Mouse (Mus musculus) c-Kit-negative CD71-positive TER-119-positive erythroid progenitor cells, embryonic 14.5 days (primary cell): ENCODE data around the gene Bmpr1b.

Source experiments
- DNase-seq: peaks from one replicate; pipeline ENCODE4 v3.0.0-alpha.2; 2013; ENCODE audit warnings: low read depth, low spot score

Bmpr1b gene

GRCm38 (mm10) chr3:142114190-142114589, 55.0 kb downstream of the Bmpr1b start:
- DNase-seq: no peak

GRCm38 (mm10) chr3:142113208-142113607, 56.0 kb downstream of the Bmpr1b start:
- DNase-seq: no peak

- no peak for DNase-seq
Measured at GRCm38 (mm10) chr3:142106227-142106626, 63.0 kb downstream of the Bmpr1b start.

- DNase-seq: no peak
Measured at GRCm38 (mm10) chr3:142104027-142104805, 65.0 kb downstream of the Bmpr1b start.

- no peak for DNase-seq
Measured at GRCm38 (mm10) chr3:142103622-142104021, 65.6 kb downstream of the Bmpr1b start.

GRCm38 (mm10) chr3:142099151-142099550, 70.1 kb downstream of the Bmpr1b start:
- no peak for DNase-seq

- DNase-seq: no peak
Measured at GRCm38 (mm10) chr3:142094049-142094448, 75.2 kb downstream of the Bmpr1b start.

- DNase-seq: no peak
Measured at GRCm38 (mm10) chr3:142089684-142090083, 79.5 kb downstream of the Bmpr1b start.

GRCm38 (mm10) chr3:142085938-142086337, 83.3 kb downstream of the Bmpr1b start:
- no peak for DNase-seq

- DNase-seq: no peak
Measured at GRCm38 (mm10) chr3:142084091-142084490, 85.1 kb downstream of the Bmpr1b start.

GRCm38 (mm10) chr3:142077723-142078302, 91.4 kb downstream of the Bmpr1b start:
- no peak for DNase-seq

- DNase-seq: no peak
Measured at GRCm38 (mm10) chr3:142071601-142072000, 97.6 kb downstream of the Bmpr1b start.

- no peak for DNase-seq
Measured at GRCm38 (mm10) chr3:142066792-142067346, 102.4 kb downstream of the Bmpr1b start.

- no peak for DNase-seq
Measured at GRCm38 (mm10) chr3:142065111-142065510, 104.1 kb downstream of the Bmpr1b start.

GRCm38 (mm10) chr3:142063536-142064226, 105.5 kb downstream of the Bmpr1b start:
- DNase-seq: no peak

- no peak for DNase-seq
Measured at GRCm38 (mm10) chr3:142061267-142061666, 108.0 kb downstream of the Bmpr1b start.

GRCm38 (mm10) chr3:142059890-142060289, 109.3 kb downstream of the Bmpr1b start:
- DNase-seq: no peak

- DNase-seq: no peak
Measured at GRCm38 (mm10) chr3:142050681-142051080, 118.5 kb downstream of the Bmpr1b start.

GRCm38 (mm10) chr3:142049610-142050009, 119.6 kb downstream of the Bmpr1b start:
- DNase-seq: no peak

- DNase-seq: no peak
Measured at GRCm38 (mm10) chr3:142049093-142049492, 120.1 kb downstream of the Bmpr1b start.

GRCm38 (mm10) chr3:142048493-142048892, 120.7 kb downstream of the Bmpr1b start:
- no peak for DNase-seq

GRCm38 (mm10) chr3:142043463-142043862, 125.8 kb downstream of the Bmpr1b start:
- DNase-seq: no peak
